Mouse (Mus musculus) testis, adult 2 months (tissue): ENCODE measurements around the gene Sema6d. TPM values are rescaled to one million over a fixed set of nuclear protein-coding genes. Genes with fewer than 3 reads are reported as not detected.

Source experiments
- H3K27ac ChIP-seq: fragments of 200-500 bp; 2 replicates; pipeline ENCODE4 v1.5.1; 2012; ENCODE audit warnings: low read depth, low read length; ENCODE audit not compliant: control insufficient read depth, insufficient read depth
- H3K27me3 ChIP-seq: fragments of 200-500 bp; 2 replicates; pipeline ENCODE4 v1.6.1; 2012; ENCODE audit warnings: mild to moderate bottlenecking, low read length, moderate library complexity; ENCODE audit not compliant: control insufficient read depth, insufficient read depth
- H3K36me3 ChIP-seq: fragments of 200-500 bp; 2 replicates; pipeline ENCODE4 v1.6.1; 2012; ENCODE audit warnings: mild to moderate bottlenecking, low read length; ENCODE audit not compliant: control insufficient read depth, insufficient read depth
- H3K4me1 ChIP-seq: fragments of 200-500 bp; 2 replicates; pipeline ENCODE4 v1.6.1; 2012; ENCODE audit warnings: low read length; ENCODE audit not compliant: control insufficient read depth, insufficient read depth
- H3K4me3 ChIP-seq: fragments of 200-500 bp; 2 replicates; pipeline ENCODE4 v1.5.1; 2012; ENCODE audit warnings: low read depth, mild to moderate bottlenecking, low read length, moderate library complexity, mixed read lengths; ENCODE audit not compliant: control insufficient read depth
- CTCF ChIP-seq: fragments of 200-500 bp; IDR thresholded peaks from 2 replicates; pipeline ENCODE4 v1.5.1; 2012; ENCODE audit warnings: low read depth, mild to moderate bottlenecking, inconsistent platforms, low read length, moderate library complexity; ENCODE audit not compliant: control insufficient read depth, insufficient read depth, insufficient replicate concordance
- POLR2A ChIP-seq: fragments of 200-500 bp; IDR thresholded peaks from 2 replicates; pipeline ENCODE4 v1.6.1; 2012; ENCODE audit warnings: low read depth, mild to moderate bottlenecking, inconsistent platforms, low read length, moderate library complexity; ENCODE audit not compliant: control insufficient read depth
- polyA plus RNA-seq: library from polyadenylated mRNA; depleted of rRNA; stranded (reverse); fragments of >200 nt; gene quantifications from 2 replicates; pipeline ENCODE4 v1.2.3, GENCODE M21; 2012

Sema6d gene
- polyA plus RNA-seq, 1 experiment, result 1.0 TPM

DNA sequence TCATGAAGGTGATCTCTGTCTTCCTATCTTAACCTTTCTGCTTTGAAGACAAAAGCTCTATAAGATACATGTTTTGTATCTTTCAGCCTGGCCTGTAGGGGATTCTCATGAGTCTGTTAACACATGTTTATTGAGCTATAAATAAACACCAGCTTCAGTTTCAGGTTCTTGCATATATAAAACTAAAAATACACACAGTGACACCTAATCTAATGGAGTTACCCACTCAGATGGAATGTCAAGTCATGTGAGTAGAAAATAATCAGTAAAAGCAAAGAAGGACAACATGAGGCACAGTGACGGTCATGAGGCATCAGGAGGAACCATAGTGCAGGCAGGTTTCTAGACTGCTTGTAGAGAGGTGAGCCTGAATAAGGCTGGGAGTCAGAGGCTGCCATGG lies 319.2 kb downstream of the Sema6d start:
- no peak for TF ChIP-seq POLR2A
- TF ChIP-seq CTCF, result no peak
- Histone ChIP-seq H3K36me3 (no peaks in the 10 kb centered on the region), H3K27ac (no peak overlapping the region), H3K27me3 (no peaks in the 10 kb centered on the region), H3K4me1 (no peaks in the 10 kb centered on the region), H3K4me3 (no peak overlapping the region)

DNA sequence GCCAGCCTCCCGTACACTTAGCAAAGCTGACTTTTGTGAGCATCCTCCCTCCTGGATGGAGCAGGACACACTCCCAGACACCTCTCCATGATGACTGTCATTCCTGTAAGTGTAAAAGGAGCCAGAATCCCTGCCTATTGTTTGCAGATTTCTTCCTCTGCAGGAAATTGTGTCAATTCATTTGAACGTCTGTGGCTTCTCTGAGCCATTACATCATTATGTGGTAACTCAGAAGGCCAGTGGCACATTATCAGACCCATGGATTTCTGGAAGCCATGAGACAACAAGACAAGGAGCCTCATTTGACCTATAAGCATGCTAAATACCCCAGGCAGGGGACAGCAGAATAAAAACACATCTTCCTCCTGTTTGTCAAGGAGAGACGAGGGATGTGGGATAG lies 327.0 kb downstream of the Sema6d start:
- Histone ChIP-seq H3K27ac (no peak overlapping the region), H3K36me3 (no peaks in the 10 kb centered on the region), H3K4me3 (no peak overlapping the region), H3K27me3 (no peaks in the 10 kb centered on the region), H3K4me1 (no peaks in the 10 kb centered on the region)
- no peak for TF ChIP-seq POLR2A
- no peak for TF ChIP-seq CTCF

DNA sequence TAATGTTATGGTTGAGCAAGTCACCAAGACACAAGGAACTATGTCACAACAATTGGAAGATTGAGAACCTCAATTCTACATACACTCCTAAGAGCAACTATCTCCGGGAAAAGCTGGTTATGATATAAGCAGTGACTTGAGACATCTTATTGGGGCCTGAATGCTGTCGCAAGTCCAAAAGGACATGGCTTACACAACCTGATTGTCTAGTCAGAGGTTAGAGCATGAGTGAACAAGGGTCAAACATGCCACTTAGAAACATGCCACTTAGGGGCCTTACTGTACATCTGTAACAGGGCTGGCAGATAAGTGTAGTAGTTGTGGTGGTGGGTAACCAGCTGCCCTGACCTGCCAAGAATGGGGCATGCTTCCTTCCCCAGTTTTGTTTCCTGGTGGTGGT lies 328.6 kb downstream of the Sema6d start:
- Histone ChIP-seq H3K4me3 (no peak overlapping the region), H3K27ac (no peak overlapping the region), H3K27me3 (no peaks in the 10 kb centered on the region), H3K4me1 (no peaks in the 10 kb centered on the region), H3K36me3 (no peaks in the 10 kb centered on the region)
- TF ChIP-seq POLR2A, result no peak
- TF ChIP-seq CTCF, result no peak

DNA sequence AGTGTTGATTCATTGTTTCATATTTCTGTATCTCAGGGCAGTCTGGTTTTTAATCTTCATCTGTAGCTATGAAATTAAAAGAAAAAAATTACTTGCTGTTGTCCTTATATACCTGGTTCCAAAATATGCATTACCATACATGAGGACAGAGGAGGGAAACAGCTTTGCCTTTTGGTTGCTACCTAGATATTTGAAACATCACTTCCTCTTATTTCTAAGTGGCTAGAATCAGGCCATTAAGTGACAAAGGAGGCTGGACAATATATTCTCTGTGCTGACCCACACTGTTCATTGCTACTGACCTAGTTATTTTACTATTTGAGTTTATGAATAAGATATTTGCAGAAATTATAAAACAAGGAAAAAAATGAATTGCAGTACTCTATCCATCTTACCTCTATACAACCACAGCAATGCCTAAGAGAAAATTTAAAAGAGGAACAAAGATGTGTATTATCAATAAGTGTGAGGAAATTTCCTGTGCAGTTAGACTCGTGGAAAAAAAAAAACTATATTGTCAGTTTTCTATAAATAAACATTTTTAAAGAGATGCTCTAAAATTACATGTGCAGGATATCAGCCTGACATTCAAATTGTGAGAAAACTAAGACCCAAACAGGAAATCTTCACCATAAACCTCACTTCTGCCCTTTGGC lies 330.5 kb downstream of the Sema6d start:
- no peak overlapping the region for H3K4me3 ChIP-seq
- no peaks in the 10 kb centered on the region for H3K27me3 ChIP-seq
- H3K27ac ChIP-seq, result no peak overlapping the region
- H3K36me3 ChIP-seq, result no peaks in the 10 kb centered on the region
- TF ChIP-seq CTCF, result no peak
- TF ChIP-seq POLR2A, result no peak
- H3K4me1 ChIP-seq, result no peaks in the 10 kb centered on the region

DNA sequence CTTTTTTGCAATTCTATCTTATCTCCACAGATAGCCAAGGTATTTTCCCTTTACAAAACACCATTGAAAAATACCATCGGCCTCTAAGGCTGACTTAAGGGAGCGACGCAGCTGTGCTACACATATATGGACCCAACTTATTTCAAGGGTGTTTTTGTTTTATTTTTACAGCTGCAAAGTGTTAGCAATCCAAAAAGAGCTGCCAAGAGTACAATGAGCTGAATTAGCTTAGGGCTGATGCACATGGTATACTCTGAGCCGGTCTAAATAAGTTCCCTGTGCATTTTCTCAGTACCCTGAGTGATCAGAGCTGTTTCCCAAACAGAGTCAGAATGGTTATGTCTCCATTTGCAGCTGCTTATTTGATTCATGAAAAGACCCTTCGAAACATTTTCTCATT lies 340.0 kb downstream of the Sema6d start:
- Histone ChIP-seq H3K4me3 (no peak overlapping the region), H3K27ac (no peak overlapping the region), H3K4me1 (no peaks in the 10 kb centered on the region), H3K36me3 (no peaks in the 10 kb centered on the region), H3K27me3 (no peaks in the 10 kb centered on the region)
- TF ChIP-seq POLR2A (no peak), CTCF (no peak)

DNA sequence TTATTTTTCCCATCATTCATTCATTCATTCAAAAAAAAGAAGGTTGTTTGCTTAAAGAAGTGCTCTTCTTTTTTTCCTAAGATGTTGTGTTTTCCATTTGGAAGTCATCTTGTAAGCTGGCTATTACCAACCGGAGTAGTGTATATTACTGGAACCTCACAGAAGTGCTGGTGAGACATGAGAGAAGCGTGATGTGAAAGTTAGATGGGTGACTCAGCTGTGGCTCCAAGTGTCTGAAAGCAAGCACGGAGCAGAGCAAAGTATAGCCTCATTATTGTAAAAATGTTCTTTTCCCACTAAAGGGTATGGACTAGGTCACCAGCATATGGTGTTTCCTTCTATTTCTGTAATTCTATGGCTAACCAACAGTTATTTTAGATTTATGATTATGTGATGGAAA lies 340.9 kb downstream of the Sema6d start:
- no peaks in the 10 kb centered on the region for H3K27me3 ChIP-seq
- H3K4me3 ChIP-seq, result no peak overlapping the region
- H3K4me1 ChIP-seq, result no peaks in the 10 kb centered on the region
- H3K27ac ChIP-seq, result no peak overlapping the region
- TF ChIP-seq CTCF, result no peak
- no peak for TF ChIP-seq POLR2A
- no peaks in the 10 kb centered on the region for H3K36me3 ChIP-seq

DNA sequence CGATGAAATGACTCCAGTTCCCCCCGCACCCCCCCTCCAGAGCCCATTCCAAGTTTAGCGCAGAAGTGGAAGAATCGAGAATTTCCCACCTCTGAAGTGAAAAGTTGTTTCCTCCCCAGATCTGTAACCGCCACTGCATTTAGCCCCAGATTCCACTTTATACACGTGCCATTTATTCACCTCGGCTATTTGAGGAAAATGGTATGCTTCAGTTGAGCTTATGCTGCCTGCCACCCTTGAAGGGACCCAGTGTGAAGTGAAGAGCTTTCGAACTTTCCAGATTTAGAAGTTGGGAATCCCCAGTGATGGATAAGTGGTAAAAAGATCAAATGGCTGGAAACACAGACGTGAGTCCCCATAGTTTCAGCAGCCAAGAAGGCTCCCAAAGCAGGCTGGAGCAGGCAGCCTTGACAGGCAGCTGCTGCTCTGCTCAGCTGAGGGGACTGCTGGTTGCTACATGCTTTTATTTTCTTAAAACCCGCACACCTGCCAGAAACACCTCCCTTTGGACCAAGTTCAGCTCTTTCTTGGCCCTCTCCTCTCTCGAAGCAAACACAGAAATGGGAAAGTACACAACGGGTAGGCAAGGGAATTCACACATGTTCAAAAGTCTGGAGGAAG lies 345.7 kb downstream of the Sema6d start:
- Histone ChIP-seq H3K4me1 (no peaks in the 10 kb centered on the region), H3K27ac (no peak overlapping the region), H3K36me3 (no peaks in the 10 kb centered on the region), H3K27me3 (no peaks in the 10 kb centered on the region), H3K4me3 (no peak overlapping the region)
- TF ChIP-seq CTCF (no peak), POLR2A (no peak)
